Mouse (Mus musculus) liver, embryonic 14.5 days (tissue): ENCODE data around the gene Mtf2. TPM values are rescaled to one million over a fixed set of nuclear protein-coding genes. Genes with fewer than 3 reads are reported as not detected.
"Not testable (repeated sequence)": the region's sequence is repeated elsewhere in the genome, so short reads cannot be mapped to it uniquely, and the experiment has no call there.

Source experiments
- ATAC-seq: fragments of 200-750 bp; cut with Nextera tagmentation; 2 replicates; pipeline ENCODE4 v1.8.0; 2017; ENCODE audit warnings: moderate number of reproducible peaks, mild to moderate bottlenecking, moderate library complexity; ENCODE audit not compliant: insufficient read depth
- DNase-seq, 3 experiments: peaks; one replicate each; pipeline ENCODE4 v3.0.0-alpha.2; 2012 to 2013; ENCODE audit warnings: low read depth in 3 of 3, low spot score in 3 of 3
- H3K27ac ChIP-seq: fragments of 300-500 bp; sonication (generic); 2 replicates; pipeline ENCODE4 v1.5.1; 2014; ENCODE audit warnings: moderate library complexity, mild to moderate bottlenecking, control low read depth, inconsistent platforms
- H3K27me3 ChIP-seq: fragments of 300-500 bp; sonication (generic); 2 replicates; pipeline ENCODE4 v1.6.1; 2014; ENCODE audit warnings: mild to moderate bottlenecking, low read length, moderate library complexity; ENCODE audit not compliant: control insufficient read depth, insufficient read depth
- H3K36me3 ChIP-seq: fragments of 300-500 bp; sonication (generic); replicated peaks from 2 replicates; pipeline ENCODE4 v1.6.1; 2014; ENCODE audit warnings: low read depth; ENCODE audit not compliant: control insufficient read depth, insufficient read depth
- H3K4me1 ChIP-seq, 2 experiments: fragments of 200-500 bp in 1 of 2; fragments of 300-500 bp in 1 of 2; sonication (generic) in 1 of 2; replicated peaks; 2 replicates each; pipeline ENCODE4 v1.6.1; 2012 to 2014; ENCODE audit warnings: antibody characterized with exemption in 1 of 2, inconsistent platforms in 1 of 2, low read length in 1 of 2; ENCODE audit not compliant: control insufficient read depth in 2 of 2, insufficient read depth in 2 of 2
- H3K4me2 ChIP-seq: fragments of 300-500 bp; sonication (generic); 2 replicates; pipeline ENCODE4 v1.6.1; 2014; ENCODE audit warnings: low read depth, mild to moderate bottlenecking, control low read depth, moderate library complexity
- H3K4me3 ChIP-seq, 2 experiments: fragments of 200-500 bp in 1 of 2; fragments of 300-500 bp in 1 of 2; sonication (generic) in 1 of 2; 2 replicates each; pipeline ENCODE4 v1.5.1; 2012 to 2014; ENCODE audit warnings: low read depth in 2 of 2, low read length in 2 of 2, mild to moderate bottlenecking in 2 of 2, control low read depth in 1 of 2, inconsistent platforms in 1 of 2, moderate library complexity in 1 of 2; ENCODE audit not compliant: insufficient read depth in 1 of 2
- H3K9ac ChIP-seq: fragments of 300-500 bp; sonication (generic); replicated peaks from 2 replicates; pipeline ENCODE4 v1.6.1; 2014; ENCODE audit warnings: mild to moderate bottlenecking, control low read depth, moderate library complexity
- H3K9me3 ChIP-seq: fragments of 300-500 bp; sonication (generic); 2 replicates; pipeline ENCODE4 v1.6.1; 2016; ENCODE audit warnings: low read length, mixed read lengths; ENCODE audit not compliant: control insufficient read depth
- CTCF ChIP-seq: IDR thresholded peaks from 2 replicates; pipeline ENCODE4 v1.5.1; 2016; ENCODE audit warnings: antibody characterized with exemption, low read depth, control low read depth
- EP300 ChIP-seq: IDR thresholded peaks from 2 replicates; pipeline ENCODE4 v1.6.1; 2016; ENCODE audit warnings: antibody characterized with exemption, low read depth
- WGBS: fragments of 180-500 bp; shearing (Covaris S2); extraction: QIAGEN DNeasy Blood & Tissue Kit; methylation state at CpG from one replicate; pipeline ENCODE4 v1.1.7; 2014; ENCODE audit not compliant: insufficient replicate concordance; 5-methylcytosine and 5-hydroxymethylcytosine counted together
- polyA plus RNA-seq, 2 experiments: library from polyadenylated mRNA; depleted of rRNA in 1 of 2; stranded (reverse) in 1 of 2; unstranded in 1 of 2; fragments of >200 nt; fragmentation: Nextera tagmentation in 1 of 2; extraction: Ambion mirVana in 1 of 2; gene quantifications; 2 replicates each; pipeline versions ENCODE4 v1.2.1 to v1.2.3; 2012 to 2014

Gene Mtf2
- polyA plus RNA-seq, 2 experiments = 14.6 to 32.2 TPM

DNA sequence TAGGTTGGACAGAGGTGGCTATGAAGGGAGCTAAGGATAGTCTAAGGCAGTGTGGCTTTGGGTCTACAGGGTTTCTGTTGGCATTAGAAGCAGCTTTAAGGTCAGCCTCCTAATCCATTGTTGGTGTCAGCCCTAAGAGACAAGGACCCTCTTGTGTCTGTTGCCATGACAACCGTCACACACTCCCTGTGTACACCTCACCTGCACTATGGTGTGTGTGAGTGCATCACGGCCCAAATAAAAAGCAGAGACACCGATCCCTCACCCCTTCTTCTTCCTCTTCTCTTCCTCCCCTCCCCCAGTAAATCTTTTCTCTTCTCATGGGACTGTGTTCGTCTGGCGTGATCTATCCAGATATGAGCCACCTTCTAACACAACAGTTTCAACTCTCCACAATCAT lies 23.4 kb upstream of the Mtf2 start:
- Histone ChIP-seq H3K4me2 (no peak overlapping the region), H3K4me3 (no peak overlapping the region), H3K9ac (no peak overlapping the region), H3K9me3 (no peaks in the 10 kb centered on the region), H3K36me3 (no peaks in the 10 kb centered on the region), H3K27me3 (no peaks in the 10 kb centered on the region), H3K4me1 (no peaks in the 10 kb centered on the region), H3K27ac (no peak overlapping the region)
- WGBS = 67% methylated on average over 5 of the region's 5 CpGs
- TF ChIP-seq CTCF (no peak), EP300 (no peak)
- DNase-seq (no peak), ATAC-seq (no peak)

- Histone ChIP-seq H3K4me3 (no peak overlapping the region), H3K27ac (no peak overlapping the region), H3K9ac (no peak overlapping the region), H3K4me2 (no peak overlapping the region), H3K36me3 (no peaks in the 10 kb centered on the region), H3K9me3 (no peaks in the 10 kb centered on the region), H3K4me1 (no peaks in the 10 kb centered on the region), H3K27me3 (no peaks in the 10 kb centered on the region)
- WGBS = 46% methylated on average over 1 of the region's 1 CpGs
- DNase-seq (no peak), ATAC-seq (no peak)
- no peak for TF ChIP-seq EP300
- no peak for TF ChIP-seq CTCF
Measured at GRCm38 (mm10) chr5:108043908-108044307, 21.6 kb upstream of the Mtf2 start.

GRCm38 (mm10) chr5:108049711-108050268 lies 15.7 kb upstream of the Mtf2 start:
- Histone ChIP-seq H3K4me2 (no peak overlapping the region), H3K9me3 (no peaks in the 10 kb centered on the region), H3K27me3 (no peaks in the 10 kb centered on the region), H3K27ac (no peak overlapping the region), H3K36me3 (no peaks in the 10 kb centered on the region), H3K9ac (no peak overlapping the region; the same call in 1 of the 2 replicates), H3K4me3 (no peak overlapping the region), H3K4me1 (no peaks in the 10 kb centered on the region)
- WGBS = 29% methylated on average over 3 of the region's 3 CpGs
- TF ChIP-seq EP300 (no peak), CTCF (no peak)
- no peak for ATAC-seq
- no peak for DNase-seq

DNA sequence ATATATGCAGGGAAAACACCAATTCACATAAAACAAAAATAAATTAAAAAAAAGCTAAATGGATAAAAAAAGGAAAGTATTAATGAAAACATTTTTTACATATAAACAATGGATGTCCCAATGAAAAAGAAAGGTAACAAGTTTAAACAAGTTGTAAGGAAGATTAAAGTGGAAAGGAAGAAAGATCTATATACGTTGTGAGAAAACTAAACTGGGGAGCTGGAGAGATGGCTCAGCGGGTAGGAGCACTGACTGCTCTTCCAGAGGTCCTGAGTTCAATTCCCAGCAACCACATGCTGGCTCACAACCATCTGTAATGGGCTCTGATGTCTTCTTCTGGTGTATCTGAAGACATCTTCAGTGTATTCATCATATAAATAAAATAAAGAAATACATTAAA lies 14.4 kb upstream of the Mtf2 start:
- DNase-seq (no peak), ATAC-seq (no peak)
- Histone ChIP-seq H3K4me3 (no peak overlapping the region), H3K4me1 (no peaks in the 10 kb centered on the region), H3K27ac (no peak overlapping the region), H3K36me3 (no peaks in the 10 kb centered on the region), H3K9ac (no peak overlapping the region), H3K27me3 (no peaks in the 10 kb centered on the region), H3K4me2 (no peak overlapping the region), H3K9me3 (no peaks in the 10 kb centered on the region)
- WGBS = 62% methylated on average over 2 of the region's 2 CpGs
- TF ChIP-seq CTCF (no peak), EP300 (no peak)

DNA sequence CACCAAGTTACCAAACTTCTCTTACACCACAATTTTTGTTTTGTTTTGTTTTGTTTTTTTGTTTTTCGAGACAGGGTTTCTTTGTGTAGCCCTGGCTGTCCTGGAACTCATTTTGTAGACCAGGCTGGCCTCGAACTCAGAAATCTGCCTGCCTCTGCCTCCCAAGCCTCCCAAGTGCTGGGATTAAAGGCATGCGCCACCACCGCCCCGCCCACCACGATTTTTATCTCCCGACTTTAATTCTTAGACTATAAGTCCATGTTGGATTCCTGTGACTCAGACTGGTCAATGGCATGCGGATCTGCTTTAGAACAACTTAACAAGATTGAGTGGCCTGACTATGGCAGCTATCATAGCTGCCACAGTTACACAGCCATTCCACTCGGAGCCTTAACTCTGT lies 13.7 kb upstream of the Mtf2 start:
- H3K4me1 ChIP-seq, ATAC-seq, H3K4me3 ChIP-seq, H3K36me3 ChIP-seq, H3K9ac ChIP-seq, H3K27ac ChIP-seq, H3K27me3 ChIP-seq, H3K4me2 ChIP-seq, DNase-seq, H3K9me3 ChIP-seq: not testable (repeated sequence)
- WGBS = 72% methylated on average over 9 of the region's 9 CpGs
